Mouse (Mus musculus) mouse trophoblast stem cell (cell line): ENCODE results near the gene Itprid1.

Experiments
- in situ Hi-C, 2 experiments: fragments of 300-500 bp; cut with MseI, MboI; formaldehyde crosslinking; loops; 2 replicates in 1 of 2; 3 replicates in 1 of 2; pipeline ENCODE4 v1.15.1; 2025

Itprid1 gene

DNA sequence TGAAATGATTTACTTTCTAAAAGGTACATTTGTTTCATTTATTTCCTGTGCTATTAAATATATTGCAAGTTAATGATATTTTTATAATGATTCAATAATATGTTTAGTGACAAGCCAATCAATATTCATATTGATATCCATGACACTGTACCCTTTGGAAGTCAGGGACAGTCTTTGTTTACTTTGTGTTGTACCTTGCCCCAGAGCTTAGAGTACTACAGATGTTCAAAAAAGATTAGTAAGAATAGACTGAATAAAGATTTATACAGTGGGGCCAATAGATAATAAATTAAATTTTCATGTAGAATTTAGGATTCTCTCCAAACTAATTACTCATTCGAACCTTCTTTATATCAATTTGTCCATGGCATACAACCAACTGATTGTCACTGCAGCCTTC lies 50.9 kb downstream of the Itprid1 start:
- in situ Hi-C loops, result no loop called here

DNA sequence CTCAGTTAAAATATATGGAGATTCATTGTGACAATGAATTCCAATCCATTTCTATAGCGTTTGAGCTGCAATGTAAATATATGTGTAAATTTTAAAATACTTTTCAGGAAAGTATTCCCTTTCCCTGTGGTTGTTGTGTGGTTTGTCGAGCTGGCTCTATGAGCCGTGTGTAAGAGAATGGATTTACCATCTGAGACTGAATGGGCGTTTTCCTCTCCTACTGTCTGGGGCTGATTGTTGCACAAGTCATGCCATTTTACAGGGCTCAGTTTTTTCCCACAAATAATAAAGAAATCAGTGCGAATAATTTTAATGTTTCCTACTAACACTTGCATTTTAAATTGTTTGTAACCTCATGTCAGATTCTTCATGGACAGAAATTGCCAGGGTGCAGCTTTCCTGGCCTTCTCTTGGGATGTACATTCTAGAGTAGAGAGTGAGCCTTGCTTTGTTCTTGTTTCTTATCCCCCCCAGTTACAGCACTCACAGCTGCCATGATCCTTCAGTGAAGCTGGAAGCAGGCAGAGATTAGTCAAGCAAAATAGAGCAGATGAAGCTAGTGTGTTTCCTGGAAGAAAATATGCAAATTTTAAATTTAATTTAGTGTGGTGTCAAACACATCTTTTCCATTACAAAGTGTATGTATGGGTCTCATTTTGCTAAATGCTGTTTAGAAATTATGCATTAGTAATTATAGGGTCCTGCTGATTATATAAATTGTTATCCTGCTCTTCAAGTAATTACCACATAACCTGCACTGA lies 65.1 kb downstream of the Itprid1 start:
- in situ Hi-C loops, result no loop called here

GRCm38 (mm10) chr6:55902329-55902605 lies 65.6 kb downstream of the Itprid1 start:
- in situ Hi-C loops, result no loop called here

- in situ Hi-C loops, result no loop called here
Measured at GRCm38 (mm10) chr6:55919206-55919605, 82.5 kb downstream of the Itprid1 start.

GRCm38 (mm10) chr6:55920282-55920720 lies 83.6 kb downstream of the Itprid1 start:
- in situ Hi-C loops, result no loop called here

DNA sequence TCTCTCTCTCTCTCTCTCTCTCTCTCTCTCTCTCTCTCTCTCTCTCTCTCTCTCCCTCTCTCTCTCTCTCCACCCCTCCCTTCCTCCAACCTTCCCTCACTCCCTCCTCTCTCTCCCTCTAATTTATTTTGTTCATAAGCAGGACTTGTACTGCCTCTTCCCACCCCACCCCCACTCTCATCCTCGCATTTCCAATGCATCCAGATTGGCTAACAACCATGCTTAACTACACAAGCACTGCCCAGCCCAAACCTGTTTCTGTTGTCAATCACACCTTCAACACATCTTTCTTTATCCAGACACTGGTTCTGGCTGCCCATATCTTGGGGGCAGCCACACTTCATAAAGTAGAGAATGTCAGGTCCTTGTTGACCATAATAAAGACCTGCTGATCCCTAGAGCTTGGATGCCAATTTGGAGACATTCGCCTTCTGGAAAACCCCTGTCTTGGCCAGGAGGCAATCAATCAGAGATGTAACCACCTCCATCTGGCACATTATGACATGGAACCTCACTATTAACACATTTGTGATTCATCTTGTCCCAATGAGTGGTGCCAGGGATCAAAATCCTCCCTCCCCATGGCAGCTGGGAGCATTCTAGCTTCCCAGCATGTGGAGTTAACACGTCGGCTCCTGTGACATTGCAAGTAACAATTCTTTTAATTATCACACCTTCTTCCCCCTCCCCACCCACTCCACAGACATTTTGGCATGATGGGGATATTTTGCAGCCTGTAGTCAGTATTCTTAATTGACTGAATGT lies 84.4 kb downstream of the Itprid1 start:
- in situ Hi-C loops, result no loop called here

- in situ Hi-C loops, result loop anchor here (10.0 kb wide), 2 partner anchors 220 to 420 kb away; no protein-coding TSS in a partner anchor
Measured at GRCm38 (mm10) chr6:55944709-55945108, 108.0 kb downstream of the Itprid1 start.

GRCm38 (mm10) chr6:55950345-55951110 lies 113.8 kb downstream of the Itprid1 start:
- in situ Hi-C loops, result loop anchor here in 1 of 2 experiments (10.0 kb wide), 1 partner anchor 426 kb away; no protein-coding TSS in a partner anchor

GRCm38 (mm10) chr6:55972998-55973397 lies 136.3 kb downstream of the Itprid1 start:
- in situ Hi-C loops, result loop anchor here in 1 of 2 experiments (10.0 kb wide), 1 partner anchor 72 kb away; no protein-coding TSS in a partner anchor

DNA sequence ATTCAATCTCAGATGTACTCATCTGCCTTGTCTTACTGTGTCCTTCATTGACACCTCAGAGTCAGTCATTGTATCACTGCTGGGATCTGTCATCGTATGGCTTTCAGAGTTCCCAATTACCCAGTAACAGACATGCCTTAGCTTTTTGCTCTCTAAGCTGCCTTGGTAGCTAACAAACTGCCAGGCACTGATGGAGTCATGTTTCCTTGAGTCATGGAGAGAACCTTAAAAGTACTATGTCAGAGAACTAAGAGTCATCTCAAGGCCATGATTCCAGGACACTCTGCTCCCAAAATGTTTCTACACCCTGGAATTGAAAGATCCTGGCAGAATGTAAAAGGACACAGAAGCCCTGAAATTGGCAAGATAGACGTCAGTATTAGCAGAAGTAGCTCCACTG lies 143.1 kb downstream of the Itprid1 start:
- in situ Hi-C loops, result loop anchor here in 1 of 2 experiments (10.0 kb wide), 1 partner anchor 65 kb away; no protein-coding TSS in a partner anchor

DNA sequence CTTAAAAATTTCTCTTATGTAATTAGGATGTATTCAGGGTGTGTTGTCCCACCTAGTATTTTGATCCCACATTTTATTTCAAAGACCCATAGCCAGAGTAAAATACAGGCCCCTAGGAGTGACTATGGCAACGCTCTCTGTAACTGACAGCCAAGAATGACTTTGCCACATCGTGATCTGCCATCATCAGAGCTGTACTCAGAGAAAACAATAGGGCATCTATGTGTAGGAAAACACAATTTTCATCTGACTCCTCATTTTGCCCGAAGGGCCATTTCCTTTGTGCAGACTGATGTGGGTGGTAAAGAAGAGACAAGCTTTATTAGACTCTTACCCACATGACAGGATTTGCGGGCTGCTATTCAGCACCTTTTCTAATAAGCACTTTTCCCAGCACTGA lies 172.0 kb downstream of the Itprid1 start:
- in situ Hi-C loops, result no loop called here

DNA sequence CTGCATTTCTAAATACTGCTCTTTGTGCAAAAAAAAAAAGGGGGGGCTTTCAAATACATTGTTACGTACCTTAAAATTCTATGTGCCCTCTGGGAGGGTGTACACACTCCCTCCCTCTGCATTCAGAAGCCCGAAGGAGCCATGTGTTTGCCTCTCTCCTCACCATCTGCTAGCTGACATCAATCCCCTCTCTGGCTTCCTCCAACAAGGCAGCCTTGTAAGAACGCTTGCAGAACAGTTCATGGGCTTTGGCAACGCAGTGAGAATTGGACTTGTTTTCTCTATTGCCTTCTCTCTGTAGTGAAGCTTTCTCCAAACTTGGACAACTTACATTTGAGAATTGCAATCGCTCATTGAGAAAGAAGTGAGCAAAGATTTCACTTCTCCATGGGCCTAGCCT lies 175.7 kb downstream of the Itprid1 start:
- in situ Hi-C loops, result no loop called here

GRCm38 (mm10) chr6:56017291-56017994 lies 180.7 kb downstream of the Itprid1 start, which contains the start of gene Ppp1r17:
Gene Ppp1r17 (plus strand): TSS chr6:56017497.
- in situ Hi-C loops, result no loop called here

DNA sequence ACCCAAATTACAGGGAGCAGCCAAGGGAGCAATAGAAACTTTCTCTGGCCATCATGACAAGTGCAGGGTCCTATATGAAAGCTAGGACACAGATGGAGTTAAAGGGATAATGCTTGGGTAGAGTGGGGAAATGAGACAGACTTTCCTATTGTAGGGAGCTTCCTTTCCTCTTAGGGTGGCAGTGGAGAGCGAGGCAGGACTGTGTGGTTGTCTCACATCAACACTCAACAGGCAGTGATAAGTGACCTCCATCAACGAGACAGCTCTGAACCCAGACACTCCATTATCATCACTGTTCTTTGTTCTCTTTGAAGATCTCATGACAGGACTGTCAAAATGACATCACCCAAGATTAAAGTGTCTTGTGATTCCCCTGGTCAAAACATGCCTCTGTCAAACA lies 182.9 kb downstream of the Itprid1 start:
- in situ Hi-C loops, result no loop called here

DNA sequence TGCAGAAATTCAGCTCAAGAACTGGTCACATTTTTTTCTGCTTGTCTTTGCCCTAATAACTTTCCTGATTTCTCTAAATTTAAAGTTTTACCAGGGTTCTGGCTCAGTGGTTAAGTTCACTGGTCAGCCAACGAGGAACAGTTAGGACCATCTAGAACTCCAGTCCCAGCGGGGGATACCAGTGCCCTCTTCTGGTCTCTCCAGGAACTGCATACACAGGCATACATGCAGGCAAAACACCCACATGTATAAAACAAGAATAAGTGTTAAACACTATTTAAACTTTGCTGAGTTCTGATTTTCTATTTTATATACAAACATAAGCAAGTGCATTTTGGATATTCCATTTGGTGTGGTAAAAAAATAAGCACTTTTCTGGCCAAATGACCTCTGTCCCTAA lies 188.8 kb downstream of the Itprid1 start:
- in situ Hi-C loops, result no loop called here

- in situ Hi-C loops, result no loop called here
Measured at GRCm38 (mm10) chr6:56027318-56027717, 190.6 kb downstream of the Itprid1 start.

DNA sequence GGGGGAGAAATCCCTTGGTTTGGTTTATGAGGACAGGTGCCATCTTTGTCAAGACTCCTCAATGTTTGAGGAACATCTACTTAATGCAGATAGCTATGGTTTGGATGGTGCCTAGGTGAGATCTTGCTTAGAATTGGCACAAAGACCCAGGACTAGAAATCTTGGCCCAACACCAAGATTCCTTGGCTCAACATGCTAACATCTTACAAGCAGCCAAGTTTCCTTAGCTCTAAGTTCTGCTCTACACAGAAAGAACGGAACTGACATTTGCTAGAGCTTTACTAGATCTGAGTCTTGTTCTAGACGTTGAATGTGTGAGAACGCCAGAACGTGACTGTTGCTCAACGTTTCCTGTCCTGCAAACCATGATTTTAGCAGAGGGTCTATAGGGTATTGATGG lies 191.3 kb downstream of the Itprid1 start:
- in situ Hi-C loops, result no loop called here
